Mouse (Mus musculus) MEL (cell line): ENCODE measurements at regions not wholly inside any gene's neighbourhood (a gene's known extent, or its start where the extent isn't known, plus 50 kb on each side); places are given as distances from the start of the nearest gene placed in this dataset.

ENCODE experiments used
- DNase-seq: peaks from one replicate; pipeline ENCODE4 v3.0.0; 2011; ENCODE audit warnings: low read depth, low spot score
- H3K27ac ChIP-seq: 2 replicates; pipeline ENCODE4 v1.5.1; 2012; ENCODE audit warnings: low read depth, mild to moderate bottlenecking, control low read depth, low read length, moderate library complexity; ENCODE audit not compliant: control insufficient read depth
- H3K27me3 ChIP-seq, 2 experiments: fragments of 150-350 bp in 1 of 2; sonication (generic) in 1 of 2; 2 replicates each; pipeline ENCODE4 v1.6.1; 2012; ENCODE audit warnings: low read length in 2 of 2, mild to moderate bottlenecking in 2 of 2, improper control_type of control experiment in 1 of 2, moderate library complexity in 1 of 2; ENCODE audit not compliant: insufficient read depth in 2 of 2, control insufficient read depth in 1 of 2
- H3K36me3 ChIP-seq, 2 experiments: 2 replicates each; pipeline ENCODE4 v1.6.1; 2012 to 2014; ENCODE audit warnings: low read length in 2 of 2, improper control_type of control experiment in 1 of 2, inconsistent platforms in 1 of 2, mild to moderate bottlenecking in 1 of 2; ENCODE audit not compliant: insufficient read depth in 2 of 2, control insufficient read depth in 1 of 2
- H3K4me1 ChIP-seq, 2 experiments: fragments of 150-350 bp in 1 of 2; sonication (generic) in 1 of 2; 2 replicates each; pipeline ENCODE4 v1.6.1; 2012; ENCODE audit warnings: low read length in 2 of 2, improper control_type of control experiment in 1 of 2, mild to moderate bottlenecking in 1 of 2; ENCODE audit not compliant: insufficient read depth in 2 of 2, control insufficient read depth in 1 of 2
- H3K4me3 ChIP-seq, 2 experiments: fragments of 150-350 bp in 1 of 2; sonication (generic) in 1 of 2; 2 replicates each; pipeline ENCODE4 v1.5.1; 2012; ENCODE audit warnings: low read depth in 2 of 2, low read length in 2 of 2, mild to moderate bottlenecking in 2 of 2, moderate library complexity in 2 of 2, control low read depth in 1 of 2, improper control_type of control experiment in 1 of 2; ENCODE audit not compliant: control insufficient read depth in 1 of 2, insufficient read depth in 1 of 2
- H3K79me2 ChIP-seq: 2 replicates; pipeline ENCODE4 v1.6.1; 2012; ENCODE audit warnings: mild to moderate bottlenecking, low read length, moderate library complexity; ENCODE audit not compliant: control insufficient read depth, poor library complexity, insufficient read depth
- H3K9ac ChIP-seq: 2 replicates; pipeline ENCODE4 v1.6.1; 2012; ENCODE audit warnings: low read depth, mild to moderate bottlenecking, control low read depth, low read length, moderate library complexity; ENCODE audit not compliant: control insufficient read depth, poor library complexity, severe bottlenecking
- H3K9me3 ChIP-seq: fragments of 150-350 bp; sonication (generic); replicated peaks from 2 replicates; pipeline ENCODE4 v1.6.1; 2012; ENCODE audit warnings: mild to moderate bottlenecking, low read length, improper control_type of control experiment, moderate library complexity; ENCODE audit not compliant: insufficient read depth
- CHD2 ChIP-seq: IDR thresholded peaks from 2 replicates; pipeline ENCODE4 v1.6.1; 2011; ENCODE audit warnings: low read length, improper control_type of control experiment
- ELF1 ChIP-seq: IDR thresholded peaks from 2 replicates; pipeline ENCODE4 v1.6.1; 2014; ENCODE audit warnings: low read depth, mild to moderate bottlenecking, inconsistent platforms, low read length, improper control_type of control experiment, moderate library complexity
- GABPA ChIP-seq: IDR thresholded peaks from 2 replicates; pipeline ENCODE4 v1.6.1; 2012; ENCODE audit warnings: low read depth, mild to moderate bottlenecking, inconsistent platforms, low read length, improper control_type of control experiment, moderate library complexity
- GATA1 ChIP-seq: IDR thresholded peaks from 2 replicates; pipeline ENCODE4 v1.6.1; 2011; ENCODE audit warnings: low read depth, low read length, improper control_type of control experiment
- HCFC1 ChIP-seq: IDR thresholded peaks from 2 replicates; pipeline ENCODE4 v1.6.1; 2012; ENCODE audit warnings: low read depth, mild to moderate bottlenecking, inconsistent platforms, low read length, improper control_type of control experiment, moderate library complexity
- JUND ChIP-seq: IDR thresholded peaks from 2 replicates; pipeline ENCODE4 v1.6.1; 2011; ENCODE audit warnings: low read depth, mild to moderate bottlenecking, improper control_type of control experiment, low read length
- MAX ChIP-seq: IDR thresholded peaks from 2 replicates; pipeline ENCODE4 v1.6.1; 2011; ENCODE audit warnings: low read length, improper control_type of control experiment
- MAZ ChIP-seq: IDR thresholded peaks from 2 replicates; pipeline ENCODE4 v1.6.1; 2012; ENCODE audit warnings: low read depth, mild to moderate bottlenecking, inconsistent platforms, low read length, improper control_type of control experiment
- MXI1 ChIP-seq: IDR thresholded peaks from 2 replicates; pipeline ENCODE4 v1.6.1; 2011; ENCODE audit warnings: mild to moderate bottlenecking, low read depth, low read length, improper control_type of control experiment
- MYB ChIP-seq: IDR thresholded peaks from 2 replicates; pipeline ENCODE4 v1.6.1; 2011; ENCODE audit warnings: mild to moderate bottlenecking, low read depth, low read length, improper control_type of control experiment
- RCOR1 ChIP-seq: IDR thresholded peaks from 2 replicates; pipeline ENCODE4 v1.6.1; 2012; ENCODE audit warnings: low read depth, mild to moderate bottlenecking, inconsistent platforms, low read length, improper control_type of control experiment
- SIN3A ChIP-seq: IDR thresholded peaks from 2 replicates; pipeline ENCODE4 v1.6.1; 2012; ENCODE audit warnings: low read length, improper control_type of control experiment, inconsistent platforms
- TAL1 ChIP-seq: IDR thresholded peaks from 2 replicates; pipeline ENCODE4 v1.6.1; 2012; ENCODE audit warnings: mild to moderate bottlenecking, inconsistent platforms, low read length, moderate library complexity, mixed read lengths
- ZC3H11A ChIP-seq: IDR thresholded peaks from 2 replicates; pipeline ENCODE4 v1.6.1; 2012; ENCODE audit warnings: low read depth, mild to moderate bottlenecking, inconsistent platforms, low read length, improper control_type of control experiment

DNA sequence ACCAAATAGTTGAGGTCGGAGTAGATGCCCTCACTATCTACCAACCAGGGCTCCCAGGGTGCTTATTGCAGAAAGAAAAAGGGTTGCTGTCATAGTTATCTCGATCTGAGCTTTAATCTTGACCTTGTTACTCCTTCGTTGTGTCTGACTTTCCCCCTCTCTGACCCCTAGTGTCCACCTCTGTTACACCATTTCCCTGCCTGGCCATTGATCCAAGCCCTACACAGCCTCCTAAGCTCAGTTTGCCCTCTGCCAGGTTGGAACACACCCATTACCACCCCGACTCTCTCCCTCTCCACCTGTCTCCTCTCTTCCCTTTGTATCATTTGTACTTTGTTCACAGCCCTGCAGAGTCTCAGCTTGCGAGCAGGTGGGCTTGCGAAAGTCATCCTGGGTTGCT lies 73.6 kb upstream of the Crhr1 start:
- Histone ChIP-seq H3K36me3 (no peaks in the 10 kb centered on the region), H3K4me3 (no peak overlapping the region), H3K4me1 (no peaks in the 10 kb centered on the region), H3K79me2 (no peaks in the 10 kb centered on the region), H3K9me3 (no peaks in the 10 kb centered on the region), H3K27ac (no peak overlapping the region), H3K9ac (no peak overlapping the region), H3K27me3 (peaks cover 0 to 3% of the 10 kb centered on the region in 2 experiments; a peak in 2 of 4 replicates)
- no peak for TF ChIP-seq TAL1
- TF ChIP-seq GABPA: no peak
- no peak for TF ChIP-seq SIN3A
- no peak for TF ChIP-seq GATA1
- TF ChIP-seq ZC3H11A: no peak
- no peak for TF ChIP-seq RCOR1
- no peak for TF ChIP-seq JUND
- TF ChIP-seq ELF1: no peak
- TF ChIP-seq HCFC1: no peak
- no peak for DNase-seq

- Histone ChIP-seq H3K9me3 (no peaks in the 10 kb centered on the region), H3K79me2 (no peaks in the 10 kb centered on the region), H3K9ac (no peak overlapping the region), H3K36me3 (no peaks in the 10 kb centered on the region), H3K4me1 (no peaks in the 10 kb centered on the region), H3K27ac (no peak overlapping the region), H3K4me3 (no peak overlapping the region), H3K27me3 (peaks cover 0 to 3% of the 10 kb centered on the region in 2 experiments; a peak in 2 of 4 replicates)
- no peak for TF ChIP-seq MAZ
- no peak for TF ChIP-seq MYB
- no peak for DNase-seq
Observed at GRCm38 (mm10) chr11:104061361-104061760, 71.3 kb upstream of the Crhr1 start.

- TF ChIP-seq CHD2: no peak
- TF ChIP-seq MXI1: no peak
- no peak for TF ChIP-seq MAX
- no peak for TF ChIP-seq HCFC1
- TF ChIP-seq JUND: no peak
- H3K27me3 ChIP-seq: no peaks in the 10 kb centered on the region; a peak in 1 of 4 replicates
Observed at GRCm38 (mm10) chr11:104065181-104065580, 67.5 kb upstream of the Crhr1 start.

More at GRCm38 (mm10) chr11:104065181-104065580, 67.5 kb upstream of the Crhr1 start:
- H3K4me1 ChIP-seq: no peaks in the 10 kb centered on the region
- no peak overlapping the region for H3K4me3 ChIP-seq
- H3K27ac ChIP-seq: no peak overlapping the region
- no peaks in the 10 kb centered on the region for H3K9me3 ChIP-seq
- H3K79me2 ChIP-seq: no peaks in the 10 kb centered on the region
- no peaks in the 10 kb centered on the region for H3K36me3 ChIP-seq
- DNase-seq: no peak
- H3K9ac ChIP-seq: no peak overlapping the region
